Mouse (Mus musculus) brain, embryonic 14.5 days (tissue): Measurements from ENCODE around the gene Gm3336. TPM values are rescaled to one million over a fixed set of nuclear protein-coding genes. Genes with fewer than 3 reads are reported as not detected.

Experiments used
- DNase-seq: peaks from one replicate; pipeline ENCODE4 v3.0.0-alpha.2; 2011; ENCODE audit warnings: low read depth
- CTCF ChIP-seq: fragments of 200-500 bp; IDR thresholded peaks from 2 replicates; pipeline ENCODE4 v1.5.1; 2012; ENCODE audit warnings: inconsistent platforms, mild to moderate bottlenecking, moderate library complexity, borderline replicate concordance; ENCODE audit not compliant: insufficient read depth, insufficient read length; ENCODE audit errors: extremely low read depth
- POLR2A ChIP-seq: fragments of 200-500 bp; IDR thresholded peaks from 2 replicates; pipeline ENCODE4 v1.6.1; 2012; ENCODE audit warnings: mild to moderate bottlenecking, inconsistent platforms, borderline replicate concordance; ENCODE audit not compliant: poor library complexity, insufficient read depth, insufficient read length, severe bottlenecking; ENCODE audit errors: extremely low read depth
- polyA plus RNA-seq: library from polyadenylated mRNA; depleted of rRNA; stranded (reverse); fragments of >200 nt; gene quantifications from 2 replicates; pipeline ENCODE4 v1.2.3, GENCODE M21; 2012

The Gm3336 gene
- polyA plus RNA-seq, 1 experiment = not detected

- no peak for DNase-seq
- no peak for TF ChIP-seq POLR2A
- no peak for TF ChIP-seq CTCF
Observed at GRCm38 (mm10) chr8:70756476-70757040, 38.2 kb downstream of the Gm3336 start.

- no peak for TF ChIP-seq POLR2A
- TF ChIP-seq CTCF = peak; percentile 41; the same call in 1 of the 2 replicates
- peak; percentile 63 for DNase-seq
Observed at GRCm38 (mm10) chr8:70757523-70758307, 39.4 kb downstream of the Gm3336 start.

- TF ChIP-seq CTCF (no peak), POLR2A (no peak)
- peak; percentile 80 for DNase-seq
Observed at GRCm38 (mm10) chr8:70758308-70758615, 39.9 kb downstream of the Gm3336 start.

- peak; percentile 50 for DNase-seq
Observed at GRCm38 (mm10) chr8:70758616-70759561, 40.5 kb downstream of the Gm3336 start.

GRCm38 (mm10) chr8:70760350-70760749 is 42.0 kb downstream of the Gm3336 start:
- DNase-seq = no peak
- TF ChIP-seq POLR2A = no peak
- TF ChIP-seq CTCF = no peak

More at GRCm38 (mm10) chr8:70758616-70759561, 40.5 kb downstream of the Gm3336 start:
- TF ChIP-seq CTCF (no peak), POLR2A (no peak)

GRCm38 (mm10) chr8:70760775-70761406 is 42.5 kb downstream of the Gm3336 start, which contains the start of gene Mpv17l2:
TSS of gene Mpv17l2 (minus strand) at chr8:70760946.
- TF ChIP-seq POLR2A (peak; percentile 64), CTCF (no peak)
- peak; percentile 99 for DNase-seq

GRCm38 (mm10) chr8:70762118-70762517 is 43.8 kb downstream of the Gm3336 start:
- DNase-seq = no peak
- no peak for TF ChIP-seq POLR2A
- no peak for TF ChIP-seq CTCF

GRCm38 (mm10) chr8:70763354-70763753 is 45.0 kb downstream of the Gm3336 start:
- TF ChIP-seq CTCF (peak; percentile 82), POLR2A (no peak)
- DNase-seq = no peak

- TF ChIP-seq POLR2A (no peak), CTCF (no peak)
- no peak for DNase-seq
Observed at GRCm38 (mm10) chr8:70764026-70764425, 45.7 kb downstream of the Gm3336 start.

- no peak for DNase-seq
- no peak for TF ChIP-seq POLR2A
- no peak for TF ChIP-seq CTCF
Observed at GRCm38 (mm10) chr8:70764676-70765075, 46.3 kb downstream of the Gm3336 start.

- DNase-seq = no peak
- no peak for TF ChIP-seq CTCF
Observed at GRCm38 (mm10) chr8:70765329-70765728, 47.0 kb downstream of the Gm3336 start.

GRCm38 (mm10) chr8:70765838-70766570 is 47.7 kb downstream of the Gm3336 start:
- TF ChIP-seq POLR2A (no peak), CTCF (no peak)
- DNase-seq = no peak
